Mouse (Mus musculus): Measurements from ENCODE around the gene Gm37240. TPM values are rescaled to one million over a fixed set of nuclear protein-coding genes. Genes with fewer than 3 reads are reported as not detected.

The Gm37240 gene
- total RNA-seq, 2 experiments from 2014 or later, result 0.98 to 1.0 TPM

DNA sequence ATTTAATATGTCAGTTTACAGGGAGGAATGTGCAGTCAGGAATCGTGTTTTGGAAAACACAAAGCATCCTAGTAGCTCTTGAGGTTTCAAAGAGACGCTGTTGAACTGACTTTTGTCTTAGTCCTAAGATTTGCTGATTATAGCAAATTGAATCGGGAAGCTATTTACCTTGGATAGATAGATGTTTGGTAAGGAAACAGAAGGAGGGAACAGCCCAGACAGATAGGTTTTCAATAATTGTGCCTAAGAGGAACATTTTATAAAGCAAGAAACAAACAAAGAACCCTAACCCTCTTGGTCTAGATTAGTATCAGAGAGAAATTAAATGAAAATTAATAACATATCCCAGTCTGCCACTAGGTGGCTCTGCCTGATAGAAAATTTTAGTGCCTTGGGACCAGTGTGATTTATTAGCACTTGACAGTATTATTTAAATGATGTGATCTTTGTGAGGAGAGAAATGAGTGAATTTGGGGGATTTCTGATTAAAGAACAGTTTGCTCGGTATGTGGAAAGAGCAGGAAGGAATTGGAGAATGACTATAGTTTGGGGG, 1194.6 kb downstream of the Gm37240 start:
- peak in 1 of 2 experiments; percentile 75 for DNase-seq (ENCODE audit: low spot score in 2 of 2)

- no peak for DNase-seq (ENCODE audit: low spot score in 2 of 2)
Observed at GRCm38 (mm10) chr3:84690091-84690771, 1197.1 kb downstream of the Gm37240 start.

DNA sequence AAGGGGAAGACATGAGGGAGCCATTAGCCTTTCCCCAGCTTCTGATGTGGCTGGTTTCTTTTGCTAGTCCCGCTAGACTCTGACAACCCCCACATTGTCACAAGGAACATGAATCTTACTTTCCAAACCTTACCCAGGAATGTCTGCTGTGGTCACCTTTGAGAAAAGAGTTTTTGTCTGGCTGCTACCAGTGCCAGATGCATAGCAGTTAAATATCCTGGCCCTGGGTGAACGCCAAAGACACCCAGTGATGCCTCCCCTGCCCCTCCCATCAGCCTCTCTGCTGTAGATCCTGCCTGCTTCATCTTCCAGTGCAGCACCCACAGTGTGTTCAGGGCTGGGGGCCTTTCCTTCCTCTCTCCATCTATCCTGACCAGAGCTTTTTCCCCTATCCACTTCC, 1197.7 kb downstream of the Gm37240 start:
- no peak for DNase-seq (ENCODE audit: low spot score in 2 of 2)

GRCm38 (mm10) chr3:84688176-84688575, 1199.1 kb downstream of the Gm37240 start:
- DNase-seq (ENCODE audit: low spot score in 2 of 2), result no peak

DNA sequence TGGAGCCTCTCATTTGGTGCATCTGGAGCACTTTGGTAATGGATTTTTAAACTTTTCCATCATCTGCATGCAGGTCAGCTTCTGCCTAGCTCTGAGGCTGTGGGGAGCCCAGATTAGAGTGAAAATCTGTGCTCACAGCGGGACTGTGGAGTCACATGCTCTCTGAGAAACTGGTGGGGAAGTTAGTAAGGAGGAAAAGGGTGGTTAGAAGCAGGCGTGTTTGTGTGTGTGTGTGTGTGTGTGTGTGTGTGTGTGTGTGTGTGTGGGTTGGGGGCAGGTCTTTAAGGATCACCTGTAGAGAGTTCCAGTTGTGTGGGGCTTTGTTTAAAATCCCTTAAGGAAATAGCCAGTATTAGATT, 1199.9 kb downstream of the Gm37240 start:
- no peak for DNase-seq (ENCODE audit: low spot score in 2 of 2)

DNA sequence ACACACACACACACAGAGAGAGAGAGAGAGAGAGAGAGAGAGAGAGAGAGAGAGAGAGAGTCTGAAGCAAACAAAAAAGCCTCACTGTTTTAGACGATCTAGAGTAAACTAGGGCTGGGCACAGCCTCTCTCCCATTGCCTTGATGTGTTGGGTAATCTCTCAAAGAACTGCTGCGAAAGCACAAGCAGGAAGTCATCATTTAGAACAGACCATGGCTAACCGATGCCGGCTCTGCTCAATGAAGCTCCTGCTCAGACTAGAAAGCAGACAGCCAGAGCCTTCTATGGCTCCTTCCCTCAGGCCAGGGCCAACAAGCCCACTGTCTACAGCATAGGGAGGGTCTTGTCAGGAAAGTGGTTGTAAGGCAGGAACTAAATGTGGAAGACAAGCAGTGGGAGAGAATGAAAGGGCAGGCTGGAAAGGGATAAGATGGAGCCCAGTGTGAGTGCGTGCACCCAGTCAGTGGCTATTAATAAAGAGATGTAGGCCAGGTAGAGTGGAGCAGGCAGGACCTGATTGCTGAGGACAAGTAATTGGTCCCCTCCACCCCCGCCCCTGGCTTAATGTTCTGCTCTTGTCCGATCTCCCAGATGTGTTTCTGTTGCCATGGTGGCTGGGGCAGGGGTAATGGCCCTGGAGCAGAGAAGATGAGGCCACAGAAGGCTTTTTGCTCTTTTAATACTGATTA, 1200.4 kb downstream of the Gm37240 start:
- DNase-seq (ENCODE audit: low spot score in 2 of 2), result no peak

DNA sequence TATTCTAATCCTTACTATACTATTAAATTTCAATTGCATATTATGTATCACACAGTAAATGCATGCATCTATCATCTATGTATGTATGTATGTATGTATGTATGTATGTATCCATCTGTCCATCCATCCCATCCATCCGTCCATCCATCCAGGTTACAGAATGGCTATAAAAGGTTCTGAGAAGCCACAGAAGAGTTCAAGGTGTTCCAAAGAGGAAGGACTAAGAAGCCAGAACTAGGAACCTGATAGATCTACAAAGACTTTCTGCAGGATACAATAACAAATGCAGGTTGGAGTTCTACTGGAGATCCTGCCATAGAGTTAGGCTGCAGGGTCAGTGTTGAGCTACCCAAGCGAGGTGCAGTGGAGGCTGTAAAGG, 1201.0 kb downstream of the Gm37240 start:
- no peak for DNase-seq (ENCODE audit: low spot score in 2 of 2)

DNA sequence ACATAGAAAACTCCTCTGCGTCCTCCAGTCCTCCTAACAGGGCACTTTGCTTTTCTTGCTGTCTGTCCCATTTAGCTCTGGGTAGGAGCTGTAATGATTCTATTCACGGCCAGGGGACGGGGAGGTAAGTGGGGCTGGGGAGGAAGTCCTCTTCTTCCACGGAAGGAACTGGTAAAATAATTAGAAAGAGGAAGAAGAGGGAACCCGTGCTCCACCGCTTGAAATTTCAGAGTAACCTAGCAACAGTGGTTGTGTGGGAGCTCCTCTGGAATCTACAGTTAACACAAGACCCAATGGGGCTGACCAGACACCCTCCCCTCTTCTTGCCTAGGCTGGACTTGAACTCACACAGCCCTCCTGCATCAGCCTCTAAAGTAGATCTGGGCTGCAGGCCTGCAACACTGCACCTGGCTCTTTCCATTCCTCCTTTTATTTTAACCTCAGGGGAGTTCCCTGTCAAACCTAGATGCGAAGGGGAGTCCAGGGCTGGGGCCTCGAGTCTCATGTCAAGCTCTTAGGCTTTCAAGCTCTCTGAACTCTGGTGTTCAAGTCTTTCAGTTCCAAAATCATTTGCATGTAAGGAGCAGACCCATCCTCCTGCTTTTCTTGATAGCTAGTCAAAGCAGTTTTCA, 1201.5 kb downstream of the Gm37240 start:
- DNase-seq (ENCODE audit: low spot score in 2 of 2), result no peak

GRCm38 (mm10) chr3:84683788-84684187, 1203.5 kb downstream of the Gm37240 start:
- DNase-seq (ENCODE audit: low spot score in 2 of 2), result no peak

- no peak for DNase-seq (ENCODE audit: low spot score in 2 of 2)
Observed at GRCm38 (mm10) chr3:84681699-84682098, 1205.6 kb downstream of the Gm37240 start.

- DNase-seq (ENCODE audit: low spot score in 2 of 2), result no peak
Observed at GRCm38 (mm10) chr3:84680062-84680461, 1207.3 kb downstream of the Gm37240 start.

- DNase-seq (ENCODE audit: low spot score in 2 of 2), result no peak
Observed at GRCm38 (mm10) chr3:84679542-84679941, 1207.8 kb downstream of the Gm37240 start.

DNA sequence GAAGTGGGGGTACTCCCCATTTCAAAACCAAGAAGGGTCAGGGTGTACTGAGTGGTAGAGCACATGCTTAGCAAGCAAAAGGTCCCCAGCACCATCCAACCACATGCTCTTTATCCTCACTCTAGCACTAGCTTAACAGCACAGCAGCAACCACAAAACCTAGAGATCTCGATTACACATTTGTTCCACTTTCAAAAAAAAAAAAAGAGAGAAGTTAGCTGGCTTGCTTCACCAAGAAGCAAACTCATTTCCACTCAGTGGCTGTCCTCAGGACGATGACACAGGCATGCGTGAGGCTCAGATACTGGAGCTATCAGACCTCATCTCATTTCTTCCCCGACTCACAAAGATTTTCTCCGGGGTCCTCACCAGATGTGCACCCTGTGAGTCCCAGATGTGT, 1208.4 kb downstream of the Gm37240 start:
- no peak for DNase-seq (ENCODE audit: low spot score in 2 of 2)

DNA sequence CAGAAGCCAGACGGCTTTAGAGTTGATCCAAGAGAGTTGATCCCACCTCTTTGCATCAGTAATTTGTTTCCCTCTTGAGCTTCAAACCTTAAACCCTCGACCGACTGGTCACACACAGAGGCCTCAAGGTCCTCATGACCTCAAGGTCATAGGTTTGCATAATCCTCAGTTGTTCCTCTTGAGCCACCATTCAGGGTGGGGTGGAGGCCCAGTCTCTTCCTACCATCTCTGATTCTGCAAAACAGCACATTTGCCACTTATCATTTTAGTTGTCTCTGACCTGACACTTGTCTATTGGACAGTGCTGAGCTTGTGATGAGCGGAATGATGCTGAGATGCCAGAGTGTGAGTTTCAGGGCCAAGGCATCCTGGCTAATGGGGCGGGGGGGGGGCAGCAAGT, 1211.6 kb downstream of the Gm37240 start:
- DNase-seq (ENCODE audit: low spot score in 2 of 2), result no peak

DNA sequence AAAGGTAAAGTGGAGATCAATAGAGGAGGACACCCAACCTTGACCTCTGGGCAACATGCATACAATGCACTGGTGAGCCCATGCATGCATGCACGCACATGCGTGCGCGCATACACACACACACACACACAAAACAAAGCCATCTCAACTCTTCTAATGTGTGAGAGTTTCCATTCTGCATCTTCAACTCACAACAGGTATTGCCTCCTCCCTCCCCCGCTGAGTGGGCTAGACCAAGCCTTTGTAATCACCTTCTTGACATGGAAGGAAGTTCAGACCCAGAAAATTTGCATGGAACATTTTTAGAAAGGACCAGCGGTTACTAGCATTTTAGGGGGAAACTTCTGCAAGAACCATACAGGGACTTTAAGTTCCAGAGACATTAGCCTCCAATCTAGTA, 1213.8 kb downstream of the Gm37240 start:
- DNase-seq (ENCODE audit: low spot score in 2 of 2), result no peak

DNA sequence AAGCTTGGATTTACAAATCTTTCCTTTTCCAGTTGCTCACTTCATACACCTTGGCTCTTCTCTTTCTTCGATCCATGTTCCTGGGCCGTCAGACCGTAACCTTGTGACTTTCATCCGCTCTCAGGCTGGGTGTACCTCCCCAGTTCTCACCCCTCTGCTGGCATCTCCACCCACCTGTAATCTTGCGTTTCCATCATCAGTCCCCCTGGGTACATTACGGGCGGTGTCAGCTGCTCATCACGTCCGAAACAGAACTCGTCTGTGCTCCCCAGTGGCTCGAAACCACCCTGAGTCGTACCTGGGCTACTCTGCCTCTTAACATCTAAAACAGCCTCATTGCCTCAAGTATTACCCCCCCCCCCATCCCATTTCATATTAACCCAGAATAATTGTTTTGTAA, 1215.2 kb downstream of the Gm37240 start:
- DNase-seq (ENCODE audit: low spot score in 2 of 2), result no peak

DNA sequence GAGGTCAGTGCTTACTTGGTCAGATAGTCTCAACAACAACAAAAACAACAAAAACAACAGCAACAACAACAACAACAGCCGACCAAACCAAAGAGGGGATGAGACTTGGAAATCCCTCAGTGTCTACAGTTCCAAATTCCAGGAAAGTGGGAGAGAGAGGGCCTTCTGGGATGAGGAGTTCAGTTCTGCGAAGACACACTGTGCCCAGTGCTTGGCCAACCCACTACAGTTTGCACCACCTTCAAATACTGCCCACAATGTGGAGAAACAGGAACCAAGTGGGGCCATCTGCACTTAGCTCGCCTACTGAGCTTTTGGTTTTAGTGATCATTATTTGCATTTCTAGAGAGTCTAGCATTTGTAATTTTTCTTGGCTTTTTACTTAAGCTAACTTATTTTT, 1218.4 kb downstream of the Gm37240 start:
- no peak for DNase-seq (ENCODE audit: low spot score in 2 of 2)

DNA sequence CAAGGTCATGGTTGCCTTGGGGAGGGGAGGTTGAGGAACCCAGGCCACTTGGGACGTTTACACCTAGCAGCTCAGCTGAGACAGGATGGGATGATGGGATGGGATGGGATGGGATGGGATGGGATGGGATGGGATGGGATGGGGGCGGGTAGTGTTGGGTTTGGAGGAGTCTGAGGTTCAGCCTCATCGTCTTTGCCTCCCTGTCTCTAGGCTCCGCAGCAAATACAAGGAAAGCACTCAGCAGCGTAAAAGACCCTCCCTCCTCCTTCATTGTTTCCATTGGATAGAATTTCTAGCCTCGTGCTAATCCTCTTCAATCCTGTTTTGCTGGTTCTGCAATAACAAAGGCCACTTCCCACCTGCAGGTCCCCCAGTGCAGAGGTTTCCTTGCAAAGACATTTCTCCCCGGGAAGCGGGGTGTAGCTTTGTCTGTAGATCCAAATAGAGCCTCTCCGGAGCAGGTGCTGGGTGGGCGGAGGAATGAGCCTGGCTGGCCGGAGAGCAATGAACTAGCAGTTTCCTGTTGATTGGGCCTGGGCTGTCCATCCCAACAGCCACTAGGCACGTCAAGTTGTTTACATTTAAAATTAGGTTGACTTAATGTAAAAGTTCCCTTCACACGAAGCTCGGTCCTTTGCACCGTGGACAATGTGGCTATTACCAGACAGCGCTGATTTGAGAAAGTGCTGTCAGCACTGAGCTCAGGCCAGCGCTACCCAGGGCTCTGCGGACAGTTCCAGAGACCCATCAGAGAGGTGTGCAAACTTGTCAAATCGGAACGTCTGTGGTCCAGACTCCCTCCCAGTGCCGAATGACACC, 1221.9 kb downstream of the Gm37240 start:
- no peak for DNase-seq (ENCODE audit: low spot score in 2 of 2)

GRCm38 (mm10) chr3:84664686-84665085, 1222.6 kb downstream of the Gm37240 start:
- DNase-seq (ENCODE audit: low spot score in 2 of 2), result no peak

GRCm38 (mm10) chr3:84663858-84664257, 1223.5 kb downstream of the Gm37240 start:
- DNase-seq (ENCODE audit: low spot score in 2 of 2), result no peak

DNA sequence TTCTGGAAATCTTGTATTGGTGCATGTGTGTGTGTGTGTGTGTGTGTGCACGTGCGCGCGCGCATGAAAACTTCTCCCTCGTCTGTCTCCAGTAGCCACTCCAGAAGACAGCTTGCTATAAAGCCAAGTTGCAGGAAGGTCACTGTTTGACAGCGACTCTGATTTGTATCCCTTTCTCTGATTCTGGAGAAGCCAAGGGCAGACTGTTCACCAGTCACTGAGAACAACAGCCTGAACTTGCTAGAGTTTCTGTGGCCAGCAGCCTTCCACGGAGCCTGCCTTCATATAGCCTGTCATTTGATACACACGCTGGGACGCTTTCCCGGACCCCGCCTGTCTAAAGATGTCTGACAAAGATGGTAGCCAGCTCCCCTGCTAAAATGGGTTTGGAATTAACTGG, 1224.2 kb downstream of the Gm37240 start:
- no peak for DNase-seq (ENCODE audit: low spot score in 2 of 2)

All from layer of hippocampus, postnatal 14 days (tissue).